Comparison of ENCODE assay signal across 9 mouse cellular contexts in the genomic region with DNA sequence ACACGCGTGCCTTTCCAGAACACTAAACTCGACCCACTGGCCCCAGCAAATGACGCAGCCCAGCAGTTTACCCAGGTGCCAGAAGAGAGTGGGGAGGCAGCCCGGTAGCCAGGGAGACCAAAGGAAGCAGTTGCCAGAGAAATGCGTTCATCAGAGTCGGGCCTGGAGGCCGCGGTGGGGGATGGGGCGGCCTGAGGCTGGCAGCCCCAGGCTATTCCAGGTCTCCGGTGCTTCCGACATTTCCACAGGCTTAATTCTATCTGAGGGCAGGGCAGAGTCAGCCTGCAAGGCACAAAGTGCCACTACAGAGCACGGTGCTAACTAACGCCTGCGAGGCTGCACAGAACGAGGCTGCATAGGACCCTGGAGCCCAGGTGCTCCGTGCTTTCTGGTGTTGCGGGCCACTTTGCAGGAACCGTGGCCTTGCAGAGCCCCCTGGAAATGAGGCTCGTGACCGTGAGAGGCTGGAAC. TPM values are rescaled to one million over a fixed set of nuclear protein-coding genes. Genes with fewer than 3 reads are reported as not detected.
DNase-seq lines count a peak whose midpoint lies in the region; ATAC-seq lines count a peak whose summit lies in the region.
"Had no signal": no experiment of that assay in that cellular context is flagged by ENCODE, and none has a peak within 500 bp of the region (broad histone marks: within the 10 kb centered on the region; RNA-seq: fewer than 3 reads in every experiment).

No protein-coding gene starts in this region.

- peak overlapping the region; percentile 51 for H3K4me3 ChIP-seq in forebrain, embryonic 14.5 days (ENCODE audit: low read depth, low read length)
- peak overlapping the region; percentile 40; the same call in 1 of the 2 replicates for H3K4me3 ChIP-seq in hindbrain, embryonic 11.5 days (ENCODE audit: low read depth, low read length)
- H3K4me3 ChIP-seq in neural tube, embryonic 12.5 days: peak overlapping the region; percentile 51; the same call in 1 of the 2 replicates

- WGBS in forebrain, embryonic 14.5 days: 5% methylated on average over 21 of the region's 21 CpGs
- WGBS in hindbrain, embryonic 11.5 days: 3% methylated on average over 21 of the region's 21 CpGs
- WGBS in neural tube, embryonic 12.5 days: 5% methylated on average over 21 of the region's 21 CpGs

- peak overlapping the region; percentile 88 for H3K4me2 ChIP-seq in forebrain, embryonic 14.5 days (ENCODE audit: low read length)
- peak overlapping the region; percentile 89 for H3K4me2 ChIP-seq in hindbrain, embryonic 11.5 days (replicated peaks; ENCODE audit: low read depth, low read length)
- H3K4me2 ChIP-seq in neural tube, embryonic 12.5 days (replicated peaks): peak overlapping the region; percentile 94

- ATAC-seq in frontal cortex, adult (ENCODE audit: low TSS enrichment): 0 out of 2 replicates have a peak, but pooled peaks have one; percentile 4
- peak; percentile 47; the same call in 1 of the 2 replicates for ATAC-seq in forebrain, embryonic 14.5 days
- ATAC-seq in hindbrain, embryonic 11.5 days (ENCODE audit: low FRiP score): peak; percentile 50; the same call in 1 of the 2 replicates
- peak; percentile 42 for ATAC-seq in neural tube, embryonic 12.5 days (ENCODE audit: low FRiP score, low read depth)

- H3K9me3 ChIP-seq in forebrain, embryonic 14.5 days (replicated peaks; ENCODE audit: control insufficient read depth, low read length): no peaks in the 10 kb centered on the region
- no peaks in the 10 kb centered on the region for H3K9me3 ChIP-seq in hindbrain, embryonic 11.5 days (ENCODE audit: control insufficient read depth, low read length)
- H3K9me3 ChIP-seq in neural tube, embryonic 12.5 days: no peaks in the 10 kb centered on the region

- H3K9ac ChIP-seq in forebrain, embryonic 14.5 days (ENCODE audit: low read length): no peak overlapping the region
- H3K9ac ChIP-seq in hindbrain, embryonic 11.5 days (ENCODE audit: low read depth, low read length): no peak overlapping the region
- 0 out of 2 replicates have a peak overlapping the region, but pooled peaks have one; percentile 5 for H3K9ac ChIP-seq in neural tube, embryonic 12.5 days

- H3K36me3 ChIP-seq in forebrain, embryonic 14.5 days (ENCODE audit: control insufficient read depth, insufficient read depth, low read length): no peaks in the 10 kb centered on the region
- no peaks in the 10 kb centered on the region for H3K36me3 ChIP-seq in hindbrain, embryonic 11.5 days (ENCODE audit: control insufficient read depth, insufficient read depth, low read length)
- no peaks in the 10 kb centered on the region for H3K36me3 ChIP-seq in neural tube, embryonic 12.5 days

- no peak for DNase-seq in frontal cortex, postnatal 25 days (ENCODE audit: low spot score in 2 of 2)
- DNase-seq in adrenal gland, postnatal 10 days: peak; percentile 54
- DNase-seq in forebrain, embryonic 14.5 days (ENCODE audit: low spot score): peak; percentile 42
- peak; percentile 59 for DNase-seq in hindbrain, embryonic 11.5 days (ENCODE audit: low spot score)
- peak; percentile 39 to 46 for DNase-seq in layer of hippocampus, postnatal 10 days (ENCODE audit: low spot score in 2 of 2)
- DNase-seq in thymus, postnatal 14 days: no peak

- peaks cover 59% of the 10 kb centered on the region for H3K27me3 ChIP-seq in forebrain, embryonic 14.5 days (replicated peaks; ENCODE audit: control insufficient read depth, insufficient read depth, low read length)
- H3K27me3 ChIP-seq in hindbrain, embryonic 11.5 days (ENCODE audit: control insufficient read depth, insufficient read depth, low read length): peaks cover 42% of the 10 kb centered on the region
- peaks cover 58% of the 10 kb centered on the region for H3K27me3 ChIP-seq in neural tube, embryonic 12.5 days (replicated peaks)

- no peak overlapping the region for H3K27ac ChIP-seq in forebrain, embryonic 14.5 days (ENCODE audit: low read depth, low read length)
- H3K27ac ChIP-seq in hindbrain, embryonic 11.5 days (ENCODE audit: low read depth, low read length): no peak overlapping the region
- H3K27ac ChIP-seq in neural tube, embryonic 12.5 days: no peak overlapping the region

- peaks cover 8% of the 10 kb centered on the region for H3K4me1 ChIP-seq in forebrain, embryonic 14.5 days (ENCODE audit: control insufficient read depth, insufficient read depth, low read length)
- peaks cover 14% of the 10 kb centered on the region for H3K4me1 ChIP-seq in hindbrain, embryonic 11.5 days (replicated peaks; ENCODE audit: control insufficient read depth, insufficient read depth, low read length)
- H3K4me1 ChIP-seq in neural tube, embryonic 12.5 days: peaks cover 24% of the 10 kb centered on the region

RNA-seq across cellular contexts. Expression of a gene that starts 2.3 kb away (rescaled TPM):
- total RNA-seq in adrenal gland, postnatal 10 days (2021): 10 to 100 TPM in 1 of 2 experiments, 1 to 10 TPM in 1; 8.7 to 13.2 TPM
- polyA plus RNA-seq in forebrain, embryonic 14.5 days (2014; fragmentation: Nextera tagmentation; extraction: Ambion mirVana): 1.1 and 2.7 TPM in 2 replicates
- 1.2 and 1.3 TPM in 2 replicates for polyA plus RNA-seq in hindbrain, embryonic 11.5 days (2014; fragmentation: Nextera tagmentation; extraction: Ambion mirVana)
- 10 to 100 TPM; 37.5 to 43.0 TPM for total RNA-seq in layer of hippocampus, postnatal 10 days (2021)
- polyA plus RNA-seq in neural tube, embryonic 12.5 days (2016; fragmentation: Nextera tagmentation; extraction: Ambion mirVana): 1.9 and 4.0 TPM in 2 replicates

RNA-seq across cellular contexts. Expression of a gene that starts 40.7 kb away (rescaled TPM):
- 10 to 100 TPM in 1 of 2 experiments, 1 to 10 TPM in 1; 7.6 to 12.8 TPM for total RNA-seq in adrenal gland, postnatal 10 days (2021)
- 82.3 and 105 TPM in 2 replicates for polyA plus RNA-seq in forebrain, embryonic 14.5 days (2014; fragmentation: Nextera tagmentation; extraction: Ambion mirVana)
- polyA plus RNA-seq in hindbrain, embryonic 11.5 days (2014; fragmentation: Nextera tagmentation; extraction: Ambion mirVana): 38.7 and 46.7 TPM in 2 replicates
- 100 to 1,000 TPM; 150 to 154 TPM for total RNA-seq in layer of hippocampus, postnatal 10 days (2021)
- 88.5 and 89.7 TPM in 2 replicates for polyA plus RNA-seq in neural tube, embryonic 12.5 days (2016; fragmentation: Nextera tagmentation; extraction: Ambion mirVana)

RNA-seq across cellular contexts. Expression of a gene that starts 45.1 kb away (rescaled TPM):
- total RNA-seq in adrenal gland, postnatal 10 days (2021): not detected
- not detected in 2 replicates for polyA plus RNA-seq in forebrain, embryonic 14.5 days (2014; fragmentation: Nextera tagmentation; extraction: Ambion mirVana)
- not detected in 2 replicates for polyA plus RNA-seq in hindbrain, embryonic 11.5 days (2014; fragmentation: Nextera tagmentation; extraction: Ambion mirVana)
- not detected for total RNA-seq in layer of hippocampus, postnatal 10 days (2021)
- not detected in 2 replicates for polyA plus RNA-seq in neural tube, embryonic 12.5 days (2016; fragmentation: Nextera tagmentation; extraction: Ambion mirVana)
- polyA plus RNA-seq: heart, postnatal 0 days had no signal

Comparison
In these comparisons a context has a peak if more than half of its experiments do, and no peak if none do; other contexts are left out.
1. DNase-seq: peak in adrenal gland, postnatal 10 days (single experiment), forebrain, embryonic 14.5 days (single experiment), hindbrain, embryonic 11.5 days (single experiment) and layer of hippocampus, postnatal 10 days (2 of 2); none in frontal cortex, postnatal 25 days (0 of 2) and thymus, postnatal 14 days (single experiment).
2. Peak in every context shown above with its lines, with median percentiles within 50 percentile points of each other: ATAC-seq, H3K4me2 ChIP-seq and H3K4me3 ChIP-seq.